Mouse (Mus musculus): ENCODE measurements around the gene Hepacam. TPM values are rescaled to one million over a fixed set of nuclear protein-coding genes. Genes with fewer than 3 reads are reported as not detected.

Gene Hepacam
- polyA plus RNA-seq, 1 experiment = 0.32 TPM

DNA sequence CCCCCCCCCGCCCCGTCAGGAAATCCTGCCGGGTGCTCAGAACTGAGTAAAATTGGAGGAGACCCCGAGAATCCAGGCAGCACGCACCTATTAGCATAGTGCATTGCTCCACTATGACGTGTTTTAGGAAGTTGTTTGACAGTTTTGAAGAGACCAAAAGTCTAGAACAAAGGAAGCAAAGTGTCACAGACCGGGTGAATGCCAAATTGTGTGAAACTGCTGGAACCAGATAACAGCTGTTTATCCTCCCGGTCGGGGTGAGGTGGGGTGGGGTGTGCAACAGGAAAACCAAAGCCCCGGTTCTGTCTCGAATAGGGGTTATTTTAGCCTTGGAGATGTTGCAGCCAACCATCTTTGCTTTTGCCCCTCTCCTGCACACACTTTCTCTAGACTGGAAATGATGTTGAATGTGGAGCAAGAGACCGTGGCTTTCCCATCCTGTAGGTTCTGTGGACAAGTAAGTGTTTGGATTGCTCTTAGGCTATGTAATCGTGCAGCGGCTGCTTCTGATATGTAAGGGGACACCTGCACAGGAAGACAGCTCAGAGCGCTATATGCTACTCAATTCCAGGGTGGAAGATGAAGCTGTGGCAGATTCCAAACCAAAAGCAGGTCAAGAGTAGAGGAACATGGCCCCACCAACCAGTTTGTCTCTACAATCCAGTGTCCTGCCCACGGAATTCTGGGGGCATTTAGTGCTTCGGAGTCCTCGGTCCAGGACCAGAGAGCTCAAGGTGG is 66.8 kb downstream of the Hepacam start:
- H3K27me3 ChIP-seq (ENCODE audit: control insufficient read depth, insufficient read depth, low read length) = peaks cover 38% of the 10 kb centered on the region
- 4% methylated on average over 18 of the region's 18 CpGs for WGBS
- no peak overlapping the region for H3K4me3 ChIP-seq (ENCODE audit: low read depth, low read length)
- no peak for TF ChIP-seq POLR2A (IDR thresholded peaks at IDR 0.05; ENCODE audit: low read depth, low read length)
- no peak for TF ChIP-seq CTCF (IDR thresholded peaks at IDR 0.05; ENCODE audit: extremely low read depth, insufficient read length, insufficient replicate concordance, low read depth, low read length)
- peaks cover 6% of the 10 kb centered on the region; the same call in 1 of the 2 replicates for H3K4me1 ChIP-seq (ENCODE audit: control insufficient read depth, insufficient read depth, insufficient read length, low read length)
- no peaks in the 10 kb centered on the region for H3K36me3 ChIP-seq (ENCODE audit: control insufficient read depth, insufficient read depth, low read length)
- H3K27ac ChIP-seq (ENCODE audit: insufficient read depth, low read depth, low read length) = no peak overlapping the region

DNA sequence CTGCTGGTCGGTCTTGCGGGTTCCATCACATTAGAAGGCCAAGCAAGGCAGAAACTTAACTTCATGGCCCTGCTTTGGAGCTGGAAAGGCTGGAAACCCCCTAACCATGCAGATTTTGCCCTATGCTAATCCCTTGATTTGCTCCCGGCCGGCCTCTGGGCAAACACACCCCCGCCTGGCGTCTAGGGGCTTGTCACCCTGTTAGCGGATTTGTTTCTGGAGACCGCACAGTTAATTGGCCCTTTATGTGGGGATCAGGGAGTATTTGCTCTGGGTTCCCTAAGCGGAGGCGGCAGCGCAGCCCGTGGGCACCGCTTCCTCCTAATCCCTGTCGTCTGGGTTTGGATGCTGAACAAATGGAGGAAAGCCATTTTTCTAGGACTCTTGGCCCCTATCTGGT is 67.8 kb downstream of the Hepacam start:
- Histone ChIP-seq H3K27me3 (ENCODE audit: control insufficient read depth, insufficient read depth, low read length) (peaks cover 32% of the 10 kb centered on the region), H3K4me1 (ENCODE audit: control insufficient read depth, insufficient read depth, insufficient read length, low read length) (peaks cover 3% of the 10 kb centered on the region; the same call in 1 of the 2 replicates), H3K4me3 (ENCODE audit: low read depth, low read length) (no peak overlapping the region), H3K27ac (ENCODE audit: insufficient read depth, low read depth, low read length) (no peak overlapping the region), H3K36me3 (ENCODE audit: control insufficient read depth, insufficient read depth, low read length) (no peaks in the 10 kb centered on the region)
- TF ChIP-seq CTCF (IDR thresholded peaks at IDR 0.05; ENCODE audit: extremely low read depth, insufficient read length, insufficient replicate concordance, low read depth, low read length) (no peak), POLR2A (IDR thresholded peaks at IDR 0.05; ENCODE audit: low read depth, low read length) (no peak)
- 9% methylated on average over 14 of the region's 14 CpGs for WGBS

DNA sequence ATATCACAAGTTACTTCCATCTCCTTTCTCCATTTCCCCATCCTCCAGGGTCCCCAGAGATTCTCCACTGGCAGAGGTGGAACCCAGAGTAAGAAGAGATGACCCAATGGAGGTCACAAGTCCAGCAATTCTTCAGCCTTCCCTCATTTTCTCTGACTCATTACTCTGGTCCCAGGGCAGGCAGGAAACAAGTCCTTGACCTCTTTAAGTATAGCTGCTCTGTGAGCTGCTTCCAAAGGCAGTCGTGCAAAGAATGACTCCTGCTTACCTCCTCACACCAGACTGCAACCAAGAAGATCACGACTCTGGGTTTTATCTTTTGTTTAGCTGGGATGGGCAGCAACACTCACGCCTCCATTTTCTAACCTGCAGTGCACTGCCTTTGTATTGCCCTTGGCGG is 68.5 kb downstream of the Hepacam start:
- Histone ChIP-seq H3K4me3 (ENCODE audit: low read depth, low read length) (no peak overlapping the region), H3K27me3 (ENCODE audit: control insufficient read depth, insufficient read depth, low read length) (peaks cover 32% of the 10 kb centered on the region), H3K36me3 (ENCODE audit: control insufficient read depth, insufficient read depth, low read length) (no peaks in the 10 kb centered on the region), H3K27ac (ENCODE audit: insufficient read depth, low read depth, low read length) (no peak overlapping the region), H3K4me1 (ENCODE audit: control insufficient read depth, insufficient read depth, insufficient read length, low read length) (peaks cover 3% of the 10 kb centered on the region; the same call in 1 of the 2 replicates)
- TF ChIP-seq POLR2A (IDR thresholded peaks at IDR 0.05; ENCODE audit: low read depth, low read length) = no peak
- no peak for TF ChIP-seq CTCF (IDR thresholded peaks at IDR 0.05; ENCODE audit: extremely low read depth, insufficient read length, insufficient replicate concordance, low read depth, low read length)
- WGBS = 9% methylated on average over 4 of the region's 4 CpGs

Other genes starting within 250 kb of the Hepacam start
- 2.5 and 2.7 TPM in 2 replicates for gene Pknox2, start 219.9 kb upstream of the Hepacam start, polyA plus RNA-seq (2012; rRNA removed)
- 0.52 and 0.66 TPM in 2 replicates for gene Tmem218, start 159.1 kb upstream of the Hepacam start, polyA plus RNA-seq (2012; rRNA removed)
- gene Slc37a2, start 111.6 kb upstream of the Hepacam start, polyA plus RNA-seq (2012; rRNA removed) = 1.2 and 42.3 TPM in 2 replicates
- 0.37 and 0.66 TPM in 2 replicates for gene Ccdc15, start 18.9 kb upstream of the Hepacam start, polyA plus RNA-seq (2012; rRNA removed)
- 5.1 and 12.0 TPM in 2 replicates for gene Robo4, start 34.5 kb downstream of the Hepacam start, polyA plus RNA-seq (2012; rRNA removed)
- gene Robo3, start 65.9 kb downstream of the Hepacam start, polyA plus RNA-seq (2012; rRNA removed) = 0.96 and 1.9 TPM in 2 replicates
- gene Msantd2, start 122.0 kb downstream of the Hepacam start, polyA plus RNA-seq (2012; rRNA removed) = 11.8 and 16.2 TPM in 2 replicates
- 10.1 and 13.6 TPM in 2 replicates for gene Esam, start 160.7 kb downstream of the Hepacam start, polyA plus RNA-seq (2012; rRNA removed)
- gene Vsig2, start 171.9 kb downstream of the Hepacam start, polyA plus RNA-seq (2012; rRNA removed) = 2.7 and 56.1 TPM in 2 replicates
- 3.1 and 7.8 TPM in 2 replicates for gene Nrgn, start 185.6 kb downstream of the Hepacam start, polyA plus RNA-seq (2012; rRNA removed)
- gene Siae, start 188.3 kb downstream of the Hepacam start, polyA plus RNA-seq (2012; rRNA removed) = 2.7 and 8.0 TPM in 2 replicates
- 0.39 and 0.42 TPM in 2 replicates for gene Spa17, start 246.4 kb downstream of the Hepacam start, polyA plus RNA-seq (2012; rRNA removed)